Mouse (Mus musculus): Measurements from ENCODE around the gene Slc41a3. TPM values are rescaled to one million over a fixed set of nuclear protein-coding genes. Genes with fewer than 3 reads are reported as not detected.
"Not testable (repeated sequence)": the region's sequence is repeated elsewhere in the genome, so short reads cannot be mapped to it uniquely, and the experiment has no call there.

The Slc41a3 gene
- total RNA-seq, 2 experiments from 2014 or later: 14.5 to 38.5 TPM

GRCm38 (mm10) chr6:90620791-90621583 lies 16.5 kb downstream of the Slc41a3 start:
- ATAC-seq (replicated peaks; ENCODE audit: low FRiP score, low TSS enrichment, poor library complexity, severe bottlenecking): no peak

DNA sequence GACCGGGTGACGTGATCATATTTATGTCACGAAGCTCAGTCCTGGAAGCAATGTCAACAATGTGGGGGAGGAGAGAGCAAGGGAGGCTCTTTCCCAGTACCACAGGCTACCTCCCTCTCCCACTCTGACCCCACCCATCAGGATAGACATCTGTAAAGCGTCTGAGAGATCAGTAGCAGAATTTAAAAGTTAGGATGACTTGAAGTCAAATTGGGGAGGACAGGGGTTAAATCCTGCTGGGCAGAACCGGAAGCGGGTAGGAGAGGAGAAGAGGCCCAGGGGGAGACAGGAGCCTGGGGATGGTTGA lies 17.0 kb downstream of the Slc41a3 start:
- ATAC-seq (replicated peaks; ENCODE audit: low FRiP score, low TSS enrichment, poor library complexity, severe bottlenecking): no peak

GRCm38 (mm10) chr6:90622758-90623455 lies 18.4 kb downstream of the Slc41a3 start:
- ATAC-seq (replicated peaks; ENCODE audit: low FRiP score, low TSS enrichment, poor library complexity, severe bottlenecking): peak; percentile 72

- peak; percentile 11 for ATAC-seq (replicated peaks; ENCODE audit: low FRiP score, low TSS enrichment, poor library complexity, severe bottlenecking)
These were observed 18.9 kb downstream of the Slc41a3 start for GRCm38 (mm10) chr6:90623456-90623836.

GRCm38 (mm10) chr6:90624184-90624583 lies 19.7 kb downstream of the Slc41a3 start:
- no peak for ATAC-seq (replicated peaks; ENCODE audit: low FRiP score, low TSS enrichment, poor library complexity, severe bottlenecking)

DNA sequence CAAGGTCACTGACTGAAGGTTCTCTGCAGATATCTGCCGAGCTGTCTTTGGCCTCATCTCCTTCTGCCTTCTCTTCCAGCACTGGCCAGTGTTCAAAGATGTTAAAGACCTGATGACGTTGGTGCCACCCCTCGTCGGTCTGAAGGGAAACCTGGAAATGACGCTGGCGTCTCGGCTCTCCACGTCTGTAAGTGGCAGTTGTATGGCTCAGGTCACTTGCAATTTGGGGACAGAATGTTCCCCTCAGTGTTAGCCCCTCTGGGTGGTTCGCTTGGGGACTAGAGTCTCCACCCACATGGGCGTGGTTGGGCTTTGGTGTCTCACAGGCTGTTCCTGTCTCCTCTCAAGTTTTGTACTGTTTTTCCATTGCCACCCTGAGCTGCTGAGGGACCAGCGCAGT lies 20.2 kb downstream of the Slc41a3 start:
- ATAC-seq (replicated peaks; ENCODE audit: low FRiP score, low TSS enrichment, poor library complexity, severe bottlenecking): peak; percentile 39

DNA sequence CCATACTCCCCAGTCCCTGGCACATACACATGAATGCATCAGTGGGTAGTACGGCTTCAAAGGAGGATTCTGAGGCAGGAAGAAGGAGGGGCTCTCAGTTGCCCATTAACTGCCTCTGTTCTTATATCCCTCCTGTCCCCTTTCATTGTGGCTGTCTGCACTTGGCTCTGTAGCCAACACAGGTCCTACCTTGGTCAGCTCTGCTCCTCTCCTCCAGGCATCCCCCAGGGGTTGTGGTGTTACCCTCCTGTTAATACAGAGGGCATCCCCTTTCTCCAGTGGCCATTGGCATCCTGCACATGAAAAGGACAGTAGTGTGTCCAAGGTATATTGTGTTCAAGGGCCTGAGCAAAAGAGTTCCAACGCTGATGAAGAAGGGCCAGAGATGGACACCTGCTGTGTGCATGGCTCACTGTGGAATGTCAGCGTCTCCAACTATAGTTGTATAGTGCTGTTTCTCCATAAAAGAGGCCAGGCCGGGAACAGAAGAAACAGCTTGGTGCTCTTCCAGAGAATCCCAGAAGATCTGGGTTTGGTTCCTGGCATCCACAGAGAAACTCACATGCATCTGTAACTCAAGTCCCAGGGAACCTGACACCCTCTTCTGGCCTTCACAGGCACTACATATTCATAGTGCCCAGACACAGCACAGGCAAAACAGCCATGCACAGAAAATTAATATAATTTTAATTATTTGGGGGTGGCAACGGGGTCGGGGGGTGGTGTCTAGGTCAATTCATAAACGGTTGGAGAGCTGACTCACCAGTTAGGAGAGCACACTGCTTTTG lies 20.9 kb downstream of the Slc41a3 start:
- no peak for ATAC-seq (replicated peaks; ENCODE audit: low FRiP score, low TSS enrichment, poor library complexity, severe bottlenecking)

- no peak for ATAC-seq (replicated peaks; ENCODE audit: low FRiP score, low TSS enrichment, poor library complexity, severe bottlenecking)
These were observed 23.0 kb downstream of the Slc41a3 start for GRCm38 (mm10) chr6:90627556-90627955.

GRCm38 (mm10) chr6:90629506-90629905 lies 25.0 kb downstream of the Slc41a3 start:
- no peak for ATAC-seq (replicated peaks; ENCODE audit: low FRiP score, low TSS enrichment, poor library complexity, severe bottlenecking)

DNA sequence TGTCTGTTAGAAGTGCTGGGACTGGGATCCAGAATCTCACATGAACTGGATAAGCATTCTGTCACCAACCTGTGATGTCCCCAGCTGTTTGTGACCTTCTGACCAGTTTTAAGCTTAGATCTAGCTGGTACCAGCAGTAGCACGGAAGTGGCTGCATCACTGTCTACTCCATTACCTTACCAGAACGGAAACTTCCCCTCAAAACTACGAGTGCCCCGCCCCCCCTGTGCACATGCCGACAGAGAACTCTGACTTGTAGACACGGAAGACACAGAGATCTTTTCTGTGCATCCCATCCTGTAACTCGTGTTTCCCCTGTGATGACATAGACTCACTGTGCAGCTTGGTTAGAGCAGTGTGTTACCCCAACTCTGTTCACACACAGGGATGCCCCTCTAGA lies 25.9 kb downstream of the Slc41a3 start:
- no peak for ATAC-seq (replicated peaks; ENCODE audit: low FRiP score, low TSS enrichment, poor library complexity, severe bottlenecking)

DNA sequence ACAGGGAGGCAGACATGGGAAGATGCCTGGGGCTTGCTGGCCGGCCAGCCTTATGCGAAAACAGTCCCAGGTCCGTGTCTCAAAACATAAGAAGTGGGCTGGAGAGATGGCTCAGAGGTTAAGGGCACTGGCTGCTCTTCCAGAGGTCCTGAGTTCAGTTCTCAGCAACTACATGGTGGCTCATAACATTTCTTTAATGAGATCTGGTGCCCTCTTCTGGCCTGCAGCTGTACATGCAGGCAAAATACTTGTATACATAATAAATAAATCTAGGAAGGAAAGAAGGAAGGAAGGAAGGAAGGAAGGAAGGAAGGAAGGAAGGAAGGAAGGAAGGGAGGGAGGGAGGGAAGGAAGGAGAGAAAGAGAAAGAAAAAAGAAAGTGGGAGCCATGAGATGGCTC lies 28.0 kb downstream of the Slc41a3 start:
- not testable (repeated sequence) for ATAC-seq (replicated peaks; ENCODE audit: low FRiP score, low TSS enrichment, poor library complexity, severe bottlenecking)

DNA sequence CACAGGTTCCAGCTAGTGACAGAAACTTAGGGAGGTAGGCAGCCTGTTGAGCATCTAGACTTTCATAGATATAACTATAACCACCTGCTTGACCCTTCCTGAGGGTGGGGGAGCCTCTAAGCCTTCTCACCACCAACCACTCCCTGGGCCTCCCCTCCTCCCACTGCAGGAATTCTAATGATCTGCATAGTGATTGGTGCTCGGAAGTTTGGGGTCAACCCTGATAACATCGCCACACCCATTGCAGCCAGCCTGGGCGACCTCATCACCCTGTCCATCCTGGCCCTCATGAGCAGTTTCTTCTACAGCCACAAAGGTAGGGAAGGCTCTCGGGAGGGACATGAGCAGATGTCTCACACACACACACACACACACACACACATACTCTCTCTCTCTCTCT lies 30.6 kb downstream of the Slc41a3 start:
- ATAC-seq (replicated peaks; ENCODE audit: low FRiP score, low TSS enrichment, poor library complexity, severe bottlenecking): no peak

- no peak for ATAC-seq (replicated peaks; ENCODE audit: low FRiP score, low TSS enrichment, poor library complexity, severe bottlenecking)
These were observed 31.1 kb downstream of the Slc41a3 start for GRCm38 (mm10) chr6:90635611-90636010.

DNA sequence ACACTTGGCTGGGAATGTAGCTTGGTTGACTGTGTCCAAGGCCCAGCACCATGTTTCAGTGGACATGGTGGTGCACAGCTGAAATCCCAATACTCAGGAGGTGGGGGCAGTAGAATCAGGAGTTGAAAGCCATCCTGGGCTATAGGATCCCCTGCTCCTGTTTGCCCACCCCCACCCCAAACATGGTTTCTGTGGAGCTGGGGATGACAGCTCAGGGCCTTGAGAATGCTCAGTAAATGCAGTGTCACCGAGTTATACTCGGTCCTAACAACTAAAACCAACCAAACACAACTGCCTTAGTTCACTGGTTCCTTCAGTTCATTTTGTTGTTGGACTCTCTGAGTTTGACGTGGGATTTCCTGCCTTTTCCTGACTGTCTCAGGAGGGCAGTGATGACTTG lies 38.5 kb downstream of the Slc41a3 start:
- ATAC-seq (replicated peaks; ENCODE audit: low FRiP score, low TSS enrichment, poor library complexity, severe bottlenecking): no peak

GRCm38 (mm10) chr6:90644965-90645364 lies 40.4 kb downstream of the Slc41a3 start:
- no peak for ATAC-seq (replicated peaks; ENCODE audit: low FRiP score, low TSS enrichment, poor library complexity, severe bottlenecking)

DNA sequence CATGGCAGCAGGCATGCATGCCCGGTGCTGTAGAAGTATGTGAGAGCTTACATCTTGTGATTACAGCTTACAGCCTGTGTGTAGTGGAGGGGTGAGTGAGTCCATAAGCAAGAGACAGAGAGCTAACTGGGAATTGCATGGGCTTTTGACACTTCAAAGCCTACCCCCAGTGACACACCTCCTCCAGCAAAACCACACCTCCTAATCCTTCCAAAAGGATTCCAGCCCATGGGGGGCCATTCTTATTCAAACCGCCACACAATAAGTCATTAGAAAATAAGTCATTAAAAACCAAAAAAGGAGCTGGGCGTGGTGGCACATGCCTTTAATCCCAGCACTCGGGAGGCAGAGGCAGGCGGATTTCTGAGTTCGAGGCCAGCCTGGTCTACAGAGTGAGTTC lies 43.9 kb downstream of the Slc41a3 start:
- ATAC-seq (replicated peaks; ENCODE audit: low FRiP score, low TSS enrichment, poor library complexity, severe bottlenecking): no peak

DNA sequence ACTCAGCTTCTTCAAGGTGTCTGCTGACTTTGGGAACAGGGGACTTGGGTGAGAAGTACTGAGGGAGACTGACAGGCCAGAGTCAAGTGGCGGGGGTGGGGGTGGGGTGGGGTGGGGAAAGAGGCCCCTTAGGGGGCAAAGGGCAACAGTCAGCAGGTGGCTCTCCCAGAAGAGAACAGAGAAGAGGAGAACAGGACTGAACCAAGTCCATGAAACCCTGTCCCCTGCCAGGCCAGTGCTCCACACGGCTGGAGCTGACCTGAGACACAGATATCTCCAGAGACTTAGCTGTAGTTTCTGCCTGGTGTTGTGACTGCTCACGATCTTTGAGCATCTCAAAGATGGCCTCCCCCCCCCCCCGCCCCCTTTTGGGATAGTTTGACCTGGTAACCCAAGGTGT lies 44.8 kb downstream of the Slc41a3 start:
- no peak for ATAC-seq (replicated peaks; ENCODE audit: low FRiP score, low TSS enrichment, poor library complexity, severe bottlenecking)

DNA sequence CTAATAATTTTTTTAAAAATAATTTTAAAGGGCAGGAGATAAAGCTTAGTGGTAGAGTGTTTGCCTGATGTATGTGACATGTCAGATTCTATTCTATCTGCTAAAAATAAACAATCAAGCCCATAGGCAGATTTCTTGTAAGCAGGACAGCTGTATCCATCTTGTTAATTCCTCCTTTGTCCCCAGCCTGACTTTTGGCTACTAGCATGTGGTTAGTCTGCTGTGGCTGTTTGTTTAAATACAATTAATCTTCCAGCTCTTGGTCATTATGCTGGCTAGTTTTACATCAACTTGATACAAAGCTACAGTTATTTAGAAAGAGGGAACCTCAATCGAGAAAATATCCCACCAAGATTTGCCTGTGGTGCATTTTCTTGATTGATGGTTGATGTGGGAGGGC lies 46.1 kb downstream of the Slc41a3 start:
- no peak for ATAC-seq (replicated peaks; ENCODE audit: low FRiP score, low TSS enrichment, poor library complexity, severe bottlenecking)

GRCm38 (mm10) chr6:90653736-90654135 lies 49.2 kb downstream of the Slc41a3 start:
- peak; percentile 78 for ATAC-seq (replicated peaks; ENCODE audit: low FRiP score, low TSS enrichment, poor library complexity, severe bottlenecking)

- ATAC-seq (replicated peaks; ENCODE audit: low FRiP score, low TSS enrichment, poor library complexity, severe bottlenecking): not testable (repeated sequence)
These were observed 51.9 kb downstream of the Slc41a3 start for GRCm38 (mm10) chr6:90656344-90656850.

Data from megakaryocyte-erythroid progenitor cell, adult 5-6 weeks (primary cell).